Mouse (Mus musculus): Measurements from ENCODE around the gene Fank1. TPM values are rescaled to one million over a fixed set of nuclear protein-coding genes. Genes with fewer than 3 reads are reported as not detected.

Gene Fank1
- total and polyA plus RNA-seq, 3 experiments = 0.16 to 0.17 TPM; not detected in 1

DNA sequence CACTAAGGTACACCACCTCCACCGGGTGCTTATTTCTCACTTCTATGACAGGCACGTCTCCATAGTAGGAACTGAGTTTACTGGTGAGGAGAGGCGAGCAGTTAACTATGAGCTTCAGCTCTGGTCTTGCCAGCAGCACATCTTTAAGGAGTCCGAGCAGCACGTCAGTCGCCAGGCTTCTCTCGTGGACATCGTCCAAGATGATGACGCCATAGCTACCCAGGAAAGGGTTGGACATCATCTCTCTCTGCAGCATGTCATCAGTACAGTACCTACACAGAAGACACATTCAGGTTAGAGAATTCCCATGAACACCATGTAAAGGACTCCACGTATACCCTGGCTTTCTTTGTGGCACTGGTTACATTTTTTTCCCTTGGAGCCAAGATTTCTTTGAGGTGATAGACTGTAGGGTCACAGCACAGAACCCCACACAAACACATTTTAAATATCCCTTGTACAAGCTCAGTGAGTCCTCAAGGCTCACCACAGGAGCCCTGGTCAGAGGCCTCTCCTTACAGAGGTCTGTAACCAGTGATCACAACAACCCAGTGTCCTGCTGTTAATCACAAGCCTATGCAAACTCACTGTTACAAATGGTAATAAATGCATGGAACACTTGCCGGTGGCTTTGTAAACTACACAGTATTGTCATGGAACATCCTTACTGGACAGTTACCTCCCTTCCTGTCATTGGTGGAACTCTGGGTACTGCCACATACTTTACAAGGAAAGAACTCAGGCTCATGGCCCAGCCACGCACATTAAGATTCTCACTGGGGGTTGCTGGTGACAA, 33.9 kb upstream of the Fank1 start:
- dilution Hi-C loops (cut with MboI; ENCODE audit: extremely low pct_ligation_motif_present, extremely low pct_unique_long_range_greater_than_20kb, low sequenced_read_pairs) = no loop called here
- H3K27ac ChIP-seq (ENCODE audit: insufficient read depth, low read depth) = no peak overlapping the region
- H3K4me3 ChIP-seq (replicated peaks in 1 of 3; ENCODE audit: low read depth in 2 of 3, low read length in 2 of 3, poor library complexity in 1 of 3) = no peak overlapping the region
- in situ Hi-C loops (cut with MboI; ENCODE audit: low pct_ligation_motif_present, low pct_unique_long_range_greater_than_20kb, low sequenced_read_pairs) = no loop called here
- H3K79me2 ChIP-seq (replicated peaks; ENCODE audit: control insufficient read depth, extremely low read depth, insufficient read depth, poor library complexity, severe bottlenecking) = no peaks in the 10 kb centered on the region
- no peaks in the 10 kb centered on the region for H3K27me3 ChIP-seq (replicated peaks)
- no peaks in the 10 kb centered on the region for H3K9me3 ChIP-seq (replicated peaks; ENCODE audit: low read length)
- H3K4me2 ChIP-seq (ENCODE audit: insufficient read depth, low read depth, poor library complexity, severe bottlenecking) = no peak overlapping the region
- no peak for DNase-seq (ENCODE audit: extremely low read depth)
- H3K36me3 ChIP-seq (replicated peaks in 1 of 2; ENCODE audit: control insufficient read depth in 1 of 2, insufficient read depth in 1 of 2, low read length in 1 of 2) = peaks cover 13 to 37% of the 10 kb centered on the region in 2 experiments
- peaks cover 10 to 18% of the 10 kb centered on the region in 2 experiments for H3K4me1 ChIP-seq (ENCODE audit: control insufficient read depth in 1 of 2, insufficient read depth in 2 of 2)
- H3K9ac ChIP-seq (ENCODE audit: insufficient read depth, low read depth) = no peak overlapping the region
- TF ChIP-seq NRF1 (IDR thresholded peaks at IDR 0.05; ENCODE audit: low read depth, low read length) = no peak
- no peak for TF ChIP-seq ELF1 (IDR thresholded peaks at IDR 0.05; ENCODE audit: low read depth, low read length)
- TF ChIP-seq POLR2A (IDR thresholded peaks at IDR 0.05; ENCODE audit: low read depth, low read length) = no peak
- TF ChIP-seq CHD2 (IDR thresholded peaks at IDR 0.05; ENCODE audit: low read length) = no peak
- TF ChIP-seq USF2 (conservative IDR thresholded peaks at IDR 0.05; ENCODE audit: low read depth, low read length) = no peak
- no peak for TF ChIP-seq TBP (conservative IDR thresholded peaks at IDR 0.05; ENCODE audit: low read depth, low read length)
- TF ChIP-seq CHD1 (IDR thresholded peaks at IDR 0.05; ENCODE audit: low read depth, low read length) = no peak

DNA sequence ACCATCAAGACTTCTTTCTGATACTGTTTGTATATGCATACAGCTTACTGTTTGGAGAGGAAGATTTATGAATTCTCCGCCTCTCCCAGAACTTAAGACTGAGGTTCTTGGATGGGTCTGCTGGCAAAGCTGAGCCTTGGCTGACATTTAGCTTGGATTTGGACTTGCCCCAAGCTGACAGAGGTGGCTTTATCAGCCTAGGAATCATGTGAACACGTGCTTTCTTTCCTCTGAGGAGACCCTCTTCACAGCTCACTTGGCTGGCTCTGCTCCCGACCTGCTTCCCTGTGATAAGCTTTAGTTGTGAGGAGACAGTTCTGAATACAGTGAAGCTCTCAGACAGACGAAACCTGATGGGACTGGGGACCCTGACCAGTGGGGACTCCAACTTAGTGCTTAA, 33.0 kb upstream of the Fank1 start:
- dilution Hi-C loops (cut with MboI; ENCODE audit: extremely low pct_ligation_motif_present, extremely low pct_unique_long_range_greater_than_20kb, low sequenced_read_pairs) = no loop called here
- TF ChIP-seq E2F4 (IDR thresholded peaks at IDR 0.05; ENCODE audit: insufficient replicate concordance, low read depth, low read length) (no peak), MYC (IDR thresholded peaks at IDR 0.05; ENCODE audit: low read depth, low read length) (no peak), JUND (conservative IDR thresholded peaks at IDR 0.05; ENCODE audit: low read depth, low read length) (no peak), ZKSCAN1 (IDR thresholded peaks at IDR 0.05; ENCODE audit: borderline replicate concordance, low read depth, low read length) (no peak), ELF1 (IDR thresholded peaks at IDR 0.05; ENCODE audit: low read depth, low read length) (no peak), SIN3A (IDR thresholded peaks at IDR 0.05; ENCODE audit: low read length) (no peak), MAX (IDR thresholded peaks at IDR 0.05; ENCODE audit: low read length) (no peak), POLR2AphosphoS2 (IDR thresholded peaks at IDR 0.05; ENCODE audit: low read depth, low read length) (no peak), POLR2A (IDR thresholded peaks at IDR 0.05; ENCODE audit: low read depth, low read length) (no peak), ZNF384 (IDR thresholded peaks at IDR 0.05; ENCODE audit: low read depth, low read length) (no peak), USF2 (conservative IDR thresholded peaks at IDR 0.05; ENCODE audit: low read depth, low read length) (no peak), GABPA (IDR thresholded peaks at IDR 0.05; ENCODE audit: insufficient replicate concordance, low read depth, low read length) (no peak), BHLHE40 (IDR thresholded peaks at IDR 0.05; ENCODE audit: low read depth, low read length) (no peak), ETS1 (conservative IDR thresholded peaks at IDR 0.05; ENCODE audit: low read depth, low read length) (no peak)
- Histone ChIP-seq H3K27me3 (replicated peaks) (no peaks in the 10 kb centered on the region), H3K36me3 (replicated peaks in 1 of 2; ENCODE audit: control insufficient read depth in 1 of 2, insufficient read depth in 1 of 2, low read length in 1 of 2) (peaks cover 13 to 45% of the 10 kb centered on the region in 2 experiments), H3K4me3 (replicated peaks in 1 of 3; ENCODE audit: low read depth in 2 of 3, low read length in 2 of 3, poor library complexity in 1 of 3) (no peak overlapping the region), H3K4me1 (ENCODE audit: control insufficient read depth in 1 of 2, insufficient read depth in 2 of 2) (peaks cover 10 to 18% of the 10 kb centered on the region in 2 experiments), H3K9ac (ENCODE audit: insufficient read depth, low read depth) (no peak overlapping the region), H3K4me2 (ENCODE audit: insufficient read depth, low read depth, poor library complexity, severe bottlenecking) (no peak overlapping the region), H3K27ac (ENCODE audit: insufficient read depth, low read depth) (no peak overlapping the region), H3K79me2 (replicated peaks; ENCODE audit: control insufficient read depth, extremely low read depth, insufficient read depth, poor library complexity, severe bottlenecking) (no peaks in the 10 kb centered on the region), H3K9me3 (replicated peaks; ENCODE audit: low read length) (no peaks in the 10 kb centered on the region)
- in situ Hi-C loops (cut with MboI; ENCODE audit: low pct_ligation_motif_present, low pct_unique_long_range_greater_than_20kb, low sequenced_read_pairs) = no loop called here
- no peak for DNase-seq (ENCODE audit: extremely low read depth)

Measured in CH12.LX (cell line).